Mouse (Mus musculus): ENCODE results near the gene Lsm4. TPM values are rescaled to one million over a fixed set of nuclear protein-coding genes. Genes with fewer than 3 reads are reported as not detected.
A peak's percentile ranks its signal among the peaks of the same experiment; 100 is the strongest.

Lsm4 gene
- 10 to 100 TPM; 82.3 to 83.0 TPM for total RNA-seq (2021)
- long read RNA-seq, experiment 1, transcript Lsm4-201 (5 exons, 925 nt), result major isoform, 68 of 76 reads
- long read RNA-seq, experiment 1, partial matches to known transcripts, result 3 of 76 reads
- long read RNA-seq, experiment 1, other reads (novel, unspliced or antisense), result 5 of 76 reads
- long read RNA-seq, experiment 2, transcript Lsm4-201 (5 exons, 925 nt), result major isoform, 78 of 90 reads
- long read RNA-seq, experiment 2, partial matches to known transcripts, result 7 of 90 reads
- long read RNA-seq, experiment 2, other reads (novel, unspliced or antisense), result 5 of 90 reads

GRCm38 (mm10) chr8:70673079-70673856 is at the start of gene Lsm4:
Gene Lsm4 (plus strand): TSS chr8:70673248.
- DNase-seq, result peak; percentile 93

GRCm38 (mm10) chr8:70625104-70625503 is 47.9 kb upstream of the Lsm4 start:
- DNase-seq, result peak; percentile 72

DNA sequence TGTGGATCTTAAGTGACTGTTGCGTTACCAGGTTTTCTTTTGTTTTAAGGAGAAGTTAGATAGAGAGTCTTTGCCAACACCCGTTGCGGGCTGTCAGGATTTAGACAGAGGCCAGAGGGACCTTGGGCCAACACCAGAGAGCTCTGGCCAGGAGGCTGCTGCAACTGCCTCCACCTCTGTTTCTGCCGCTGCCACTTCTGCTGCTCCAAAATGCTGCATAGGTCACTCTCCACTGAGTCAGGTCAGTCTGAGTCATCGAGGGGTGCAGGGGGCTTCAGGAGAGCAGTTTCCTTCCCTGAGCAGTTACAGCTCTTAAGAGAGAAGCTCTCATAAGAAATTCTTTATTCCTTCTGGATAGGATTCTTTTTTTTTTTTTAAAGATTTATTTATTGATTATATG is 46.0 kb upstream of the Lsm4 start:
- no peak for DNase-seq

GRCm38 (mm10) chr8:70628986-70629490 is 44.0 kb upstream of the Lsm4 start:
- no peak for DNase-seq

DNA sequence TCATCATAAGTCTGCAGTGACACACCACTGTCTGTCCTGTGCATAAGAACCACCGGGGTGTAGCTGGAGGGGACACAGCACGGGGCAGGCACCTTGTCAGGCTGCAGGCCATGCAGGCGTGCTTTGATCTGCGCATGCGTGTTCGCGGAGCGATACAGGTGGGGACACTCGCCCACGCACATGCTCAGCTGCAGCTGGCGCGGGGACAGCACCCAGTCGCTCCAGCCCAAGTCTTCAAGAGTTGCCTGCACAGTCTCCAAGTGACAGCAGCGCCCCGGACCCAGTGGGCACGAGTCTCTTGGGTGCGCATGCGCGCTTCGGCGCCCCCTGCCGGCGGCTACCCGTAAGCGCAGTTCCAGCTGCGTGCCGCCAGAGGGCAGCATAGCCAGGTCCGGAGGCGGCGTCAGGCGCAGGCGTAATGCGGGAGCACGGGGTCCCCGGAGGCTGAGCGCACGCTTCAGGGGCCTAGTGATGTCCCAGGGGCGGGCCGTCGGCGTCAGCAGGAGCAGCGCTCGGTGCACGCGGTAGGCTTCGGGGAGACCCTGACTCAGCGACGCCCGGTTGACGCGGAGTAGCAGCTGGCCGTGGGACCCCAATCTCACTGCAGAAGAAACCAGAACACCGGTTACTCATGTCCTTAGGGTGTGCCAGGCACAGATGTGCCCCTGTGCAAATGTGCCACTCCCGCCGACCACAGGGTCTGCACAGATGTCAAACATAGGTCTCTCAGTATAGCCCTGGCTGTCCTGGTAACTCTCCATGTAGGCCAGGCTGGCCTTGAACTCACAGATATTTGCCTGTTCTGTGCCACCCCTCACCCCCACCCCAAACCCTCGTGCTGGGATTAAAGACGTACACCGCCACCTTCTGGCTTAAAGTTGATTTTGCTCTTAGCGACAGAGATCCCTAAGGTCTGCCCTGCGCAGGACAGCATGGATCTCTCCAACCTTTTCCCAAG is 43.2 kb upstream of the Lsm4 start:
- DNase-seq, result peak; percentile 84

DNA sequence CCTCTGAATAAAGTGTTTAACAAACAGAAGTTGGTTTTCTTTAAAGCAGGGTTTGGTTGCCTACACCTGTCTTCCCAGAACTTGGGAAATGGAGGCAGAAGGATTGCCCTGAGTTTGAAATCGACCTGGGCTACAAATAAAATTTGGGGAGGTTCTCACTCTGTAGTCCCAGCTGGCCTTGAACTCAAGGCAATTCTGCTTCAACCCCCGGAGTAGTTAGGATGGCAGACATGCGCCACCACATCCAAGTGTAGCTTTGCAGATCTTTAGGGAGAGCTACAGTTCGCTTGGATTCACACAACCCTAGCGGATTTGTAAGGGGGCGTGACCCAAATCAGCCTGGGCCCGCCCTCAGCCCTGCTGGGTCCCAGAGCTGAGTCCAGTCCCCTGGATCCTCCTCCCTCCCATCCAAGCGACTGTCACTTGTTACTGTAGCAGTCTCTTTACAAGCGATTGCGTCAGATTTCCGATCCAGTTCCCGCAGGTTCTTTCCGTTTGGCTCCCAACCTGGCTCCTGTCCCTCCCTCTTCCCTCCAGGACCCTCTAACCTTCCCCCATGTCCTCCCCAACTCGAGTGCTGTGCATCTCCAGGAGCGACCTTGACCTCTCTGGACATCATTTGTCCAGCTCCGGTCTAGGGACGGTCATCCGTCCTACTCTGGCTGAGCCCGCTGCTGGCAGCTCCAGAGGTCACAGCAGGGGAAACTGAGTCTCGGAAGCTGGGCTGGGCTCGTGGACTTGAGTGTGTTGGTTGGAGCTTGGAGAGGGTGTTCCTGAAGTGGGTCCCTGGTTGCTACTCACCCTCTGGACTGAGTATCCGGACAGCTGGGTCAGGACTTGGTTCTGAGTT is 42.3 kb upstream of the Lsm4 start:
- peak; percentile 55 for DNase-seq

- DNase-seq, result no peak
These were observed 41.6 kb upstream of the Lsm4 start for GRCm38 (mm10) chr8:70631436-70631835.

DNA sequence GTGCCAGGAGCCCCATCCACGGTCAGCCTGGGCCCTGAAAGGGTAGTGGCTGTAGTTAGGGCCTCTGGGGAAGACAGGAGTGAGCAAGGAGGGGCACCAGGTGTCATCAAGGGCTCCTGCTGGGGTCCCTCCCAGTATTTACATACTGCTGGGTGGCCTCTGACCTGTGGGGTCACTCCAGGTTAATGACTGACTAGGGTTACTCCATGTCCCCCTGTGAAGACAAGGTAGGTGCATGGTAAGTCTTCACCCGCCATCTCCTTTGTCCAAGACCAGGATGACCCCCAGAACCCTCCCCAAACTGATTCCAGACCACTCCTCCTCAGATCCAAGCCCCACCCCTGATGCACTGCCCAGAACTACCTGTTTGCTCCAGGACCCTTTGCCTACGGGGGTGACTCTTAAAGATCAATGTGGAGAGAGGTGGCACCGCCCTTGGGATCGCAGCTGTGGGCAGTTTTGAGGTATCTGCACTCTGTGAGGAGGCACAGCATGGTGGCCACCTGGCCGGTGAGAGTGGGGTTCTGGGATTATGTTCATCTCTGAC is 40.6 kb upstream of the Lsm4 start, which contains the start of gene Gdf15:
Gene Gdf15, minus strand, starts transcription at position 111 of the 547 bp plus-strand sequence.
- no peak for DNase-seq

- DNase-seq, result peak; percentile 68
These were observed 39.0 kb upstream of the Lsm4 start for GRCm38 (mm10) chr8:70634066-70634465.

DNA sequence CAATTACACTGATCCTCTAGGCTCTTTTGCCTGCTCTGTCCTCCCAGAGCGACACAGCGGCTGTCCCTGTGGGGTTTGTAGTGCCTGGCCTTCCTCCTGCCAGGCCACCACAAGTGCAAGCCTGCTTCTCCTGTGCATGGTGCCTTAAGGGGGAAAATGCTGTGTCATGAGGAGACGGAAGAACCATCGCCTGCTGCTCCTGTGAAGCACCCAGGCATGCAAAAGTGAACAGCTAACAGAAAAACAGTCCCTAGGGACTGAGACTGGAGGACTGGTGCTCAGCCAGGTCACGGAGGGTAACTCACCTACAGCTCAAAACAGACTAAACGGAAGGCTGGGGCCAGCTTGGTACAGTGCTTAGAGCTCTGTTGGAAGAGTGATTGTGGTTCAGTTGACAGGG is 37.5 kb upstream of the Lsm4 start:
- no peak for DNase-seq

DNA sequence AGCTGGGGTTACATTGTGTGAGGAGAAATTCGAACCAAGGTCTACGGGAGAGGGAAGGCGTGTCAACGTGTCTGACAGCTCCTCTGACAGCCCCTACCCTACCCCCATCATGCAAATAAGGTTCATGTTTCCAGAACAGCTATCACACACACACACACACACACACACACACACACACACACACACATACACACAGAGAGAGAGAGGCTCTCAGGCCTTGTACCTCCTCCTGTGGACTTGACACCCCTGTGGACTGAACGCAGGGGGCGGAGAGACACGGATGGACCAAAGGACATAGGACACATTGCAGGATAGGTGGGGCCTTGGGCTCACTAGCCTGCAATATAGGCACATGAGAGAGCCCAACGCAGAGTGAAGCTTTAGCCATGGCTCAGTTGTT is 36.2 kb upstream of the Lsm4 start:
- no peak for DNase-seq

DNA sequence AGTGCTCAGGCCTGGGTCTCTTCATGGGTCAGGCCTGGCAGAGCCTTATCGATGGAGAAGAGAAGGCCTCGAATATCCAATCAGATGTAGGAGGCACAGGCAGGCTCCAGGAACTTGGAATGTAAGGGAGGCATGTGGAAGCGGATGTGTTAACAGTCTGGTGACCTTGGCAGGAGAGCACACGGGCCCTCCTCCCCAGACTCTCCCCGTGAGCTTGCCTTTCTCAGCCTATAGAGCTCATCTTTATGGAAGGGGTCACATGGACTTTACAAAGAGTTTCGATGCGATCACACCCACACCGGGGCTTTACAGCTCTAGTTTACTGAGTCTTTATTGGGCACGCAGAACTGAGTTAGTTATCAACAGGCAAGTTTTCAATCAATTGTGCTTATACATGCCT is 34.3 kb upstream of the Lsm4 start:
- DNase-seq, result no peak

DNA sequence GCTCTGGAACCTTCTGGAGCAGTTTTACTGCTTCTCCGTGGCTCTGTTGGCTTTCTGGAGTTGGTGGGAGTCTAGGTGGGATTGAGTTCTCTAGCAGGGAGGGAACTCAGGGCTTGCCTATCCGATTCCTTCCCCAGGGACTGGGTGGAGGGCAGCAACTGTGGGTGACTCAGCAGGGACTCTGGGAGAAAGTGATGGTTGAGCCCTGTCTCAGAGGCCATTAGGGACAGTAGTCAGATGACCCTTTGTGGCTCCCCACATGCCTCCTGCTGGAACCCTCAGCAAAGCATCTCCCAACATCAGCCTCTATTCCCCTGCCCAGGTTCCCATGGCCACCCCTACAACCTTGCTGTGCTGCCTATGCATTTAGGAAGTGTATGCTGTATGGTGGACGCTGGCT is 30.0 kb upstream of the Lsm4 start:
- no peak for DNase-seq

- DNase-seq, result no peak
These were observed 29.0 kb upstream of the Lsm4 start for GRCm38 (mm10) chr8:70644065-70644464.

- no peak for DNase-seq
These were observed 27.4 kb upstream of the Lsm4 start for GRCm38 (mm10) chr8:70645501-70646224.

DNA sequence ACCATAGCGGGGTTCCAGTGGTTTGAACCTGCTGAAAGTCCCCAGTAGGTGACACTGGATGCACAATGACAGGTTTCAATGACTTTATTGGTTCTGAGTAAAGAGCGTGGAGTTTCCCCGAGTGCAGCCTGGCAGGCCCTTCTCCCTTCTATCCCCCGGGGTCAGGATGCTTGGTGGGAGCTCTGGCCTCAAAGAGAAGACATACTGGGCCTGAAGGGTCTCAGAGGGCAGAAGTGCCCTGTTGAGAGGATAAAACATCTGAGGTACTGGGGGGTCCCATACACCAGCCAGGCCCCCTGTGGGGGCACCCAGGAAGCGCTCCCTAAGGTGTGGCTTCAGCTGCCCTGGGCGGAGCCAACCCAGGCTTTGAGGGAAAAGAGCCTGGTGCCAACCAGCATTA is 26.7 kb upstream of the Lsm4 start:
- no peak for DNase-seq

GRCm38 (mm10) chr8:70646775-70647174 is 26.3 kb upstream of the Lsm4 start:
- no peak for DNase-seq

GRCm38 (mm10) chr8:70647343-70648163 is 25.5 kb upstream of the Lsm4 start:
- no peak for DNase-seq

DNA sequence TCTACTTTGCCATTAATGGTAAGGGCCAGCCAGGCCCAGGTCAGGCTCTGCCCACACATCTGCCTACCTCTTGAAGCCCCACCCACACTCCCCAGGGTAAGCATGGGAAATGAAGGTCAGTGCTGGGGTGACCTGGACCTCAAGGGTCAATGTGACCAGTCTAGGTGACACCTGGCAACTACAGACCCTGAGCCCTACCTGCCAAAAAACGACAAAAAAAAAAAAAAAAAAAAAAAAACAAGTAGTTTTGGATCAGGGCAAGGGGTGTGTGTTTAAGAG is 24.9 kb upstream of the Lsm4 start:
- no peak for DNase-seq

DNA sequence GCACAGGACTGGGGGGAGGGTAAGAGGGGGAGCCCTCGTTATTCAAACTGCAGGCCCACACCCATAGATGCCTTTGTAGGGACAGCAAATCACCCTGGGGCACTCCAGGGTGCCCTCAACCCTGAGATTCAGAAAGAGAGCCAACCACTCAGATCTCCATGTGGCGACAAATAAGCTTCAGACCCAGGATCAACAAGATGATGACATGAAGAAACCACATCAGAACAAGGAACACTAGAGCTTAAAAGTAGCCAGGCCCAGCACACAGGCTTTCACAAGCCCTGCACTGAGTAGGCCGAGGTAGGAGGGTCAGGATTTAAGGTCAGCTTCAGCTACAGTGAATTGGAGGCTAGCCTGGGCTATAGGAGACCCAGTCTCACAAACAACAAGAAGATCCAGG is 24.1 kb upstream of the Lsm4 start:
- DNase-seq, result no peak

Data from gastrocnemius, postnatal 10 days (tissue).